Mouse (Mus musculus): ENCODE data around the gene Cdkal1.

- TF ChIP-seq CTCF (IDR thresholded peaks at IDR 0.05; ENCODE audit: borderline replicate concordance, control insufficient read depth, extremely low read depth, insufficient read depth, low read length, poor library complexity) (no peak), POLR2A (IDR thresholded peaks at IDR 0.05; ENCODE audit: control insufficient read depth, extremely low read depth, insufficient read depth, low read length, poor library complexity) (no peak)
These were observed 693.0 kb downstream of the Cdkal1 start for GRCm38 (mm10) chr13:29162444-29162843.

Measured in thymus, adult 2 months (tissue).